In genomic region chr11:21024521-21024920, GRCm38 (mm10) we compare ENCODE assay signal across 13 mouse cellular contexts.
A peak's percentile ranks its signal among the peaks of the same experiment; 100 is the strongest.
DNase-seq lines count a peak whose midpoint lies in the region; ATAC-seq and TF ChIP-seq lines count a peak whose summit lies in the region.
"Had no signal": no experiment of that assay in that cellular context is flagged by ENCODE, and none has a peak within 500 bp of the region (broad histone marks: within the 10 kb centered on the region; RNA-seq: fewer than 3 reads in every experiment).

No protein-coding gene starts in this region.

- TF ChIP-seq EP300 in CH12.LX (IDR thresholded peaks at IDR 0.05; ENCODE audit: low read length) = no peak

- H3K9ac ChIP-seq in CH12.LX (ENCODE audit: insufficient read depth, low read depth) = no peak overlapping the region
- no peak overlapping the region for H3K9ac ChIP-seq in midbrain, embryonic 13.5 days (replicated peaks)
- H3K9ac ChIP-seq in kidney, embryonic 14.5 days (ENCODE audit: low read depth, low read length) = no peak overlapping the region
- H3K9ac ChIP-seq: forebrain, embryonic 15.5 days had no signal

- no peak for TF ChIP-seq CTCF in layer of hippocampus, adult 2 months (conservative IDR thresholded peaks at IDR 0.05)
- TF ChIP-seq CTCF in CH12.LX (conservative IDR thresholded peaks at IDR 0.05 in 1 of 2, IDR thresholded peaks at IDR 0.05 in 1 of 2; ENCODE audit: low read depth in 2 of 2, low read length in 2 of 2) = no peak

- no peaks in the 10 kb centered on the region for H3K79me2 ChIP-seq in CH12.LX (replicated peaks; ENCODE audit: control insufficient read depth, extremely low read depth, insufficient read depth, poor library complexity, severe bottlenecking)

- no peak for TF ChIP-seq RAD21 in CH12.LX (IDR thresholded peaks at IDR 0.05; ENCODE audit: low read depth, low read length)

- TF ChIP-seq POLR2A in CH12.LX (IDR thresholded peaks at IDR 0.05; ENCODE audit: low read depth, low read length) = no peak

- H3K36me3 ChIP-seq in CH12.LX (replicated peaks in 1 of 2; ENCODE audit: control insufficient read depth in 1 of 2, insufficient read depth in 1 of 2, low read length in 1 of 2) = no peaks in the 10 kb centered on the region
- no peaks in the 10 kb centered on the region for H3K36me3 ChIP-seq in midbrain, embryonic 13.5 days
- H3K36me3 ChIP-seq in kidney, embryonic 14.5 days (ENCODE audit: control insufficient read depth, insufficient read depth, low read length) = no peaks in the 10 kb centered on the region
- H3K36me3 ChIP-seq: forebrain, embryonic 15.5 days; hindbrain, embryonic 10.5 days had no signal

- peaks cover 5% of the 10 kb centered on the region for H3K9me3 ChIP-seq in CH12.LX (replicated peaks; ENCODE audit: low read length)
- no peaks in the 10 kb centered on the region for H3K9me3 ChIP-seq in midbrain, embryonic 13.5 days
- no peaks in the 10 kb centered on the region for H3K9me3 ChIP-seq in kidney, embryonic 14.5 days (ENCODE audit: control insufficient read depth, low read length)
- H3K9me3 ChIP-seq: forebrain, embryonic 15.5 days had no signal

- peaks cover 0 to 38% of the 10 kb centered on the region in 2 experiments; a peak in 2 of 4 replicates for H3K4me1 ChIP-seq in CH12.LX (ENCODE audit: control insufficient read depth in 1 of 2, insufficient read depth in 2 of 2)
- H3K4me1 ChIP-seq in midbrain, embryonic 13.5 days (replicated peaks) = no peaks in the 10 kb centered on the region
- H3K4me1 ChIP-seq in kidney, embryonic 14.5 days (ENCODE audit: control insufficient read depth, insufficient read depth, low read length) = no peaks in the 10 kb centered on the region
- H3K4me1 ChIP-seq: hindbrain, embryonic 10.5 days had no signal

- H3K27me3 ChIP-seq in CH12.LX (replicated peaks) = no peaks in the 10 kb centered on the region
- no peaks in the 10 kb centered on the region for H3K27me3 ChIP-seq in midbrain, embryonic 13.5 days
- no peaks in the 10 kb centered on the region for H3K27me3 ChIP-seq in kidney, embryonic 14.5 days (ENCODE audit: control insufficient read depth, insufficient read depth, low read length)
- H3K27me3 ChIP-seq: forebrain, embryonic 15.5 days had no signal

- no peak overlapping the region for H3K4me2 ChIP-seq in CH12.LX (ENCODE audit: insufficient read depth, low read depth, poor library complexity, severe bottlenecking)
- H3K4me2 ChIP-seq in midbrain, embryonic 13.5 days (replicated peaks) = no peak overlapping the region
- no peak overlapping the region for H3K4me2 ChIP-seq in kidney, embryonic 14.5 days (replicated peaks; ENCODE audit: low read depth, low read length)
- H3K4me2 ChIP-seq: forebrain, embryonic 15.5 days; heart, embryonic 11.5 days had no signal

- ATAC-seq in granulocyte monocyte progenitor cell, adult 5-6 weeks (replicated peaks; ENCODE audit: poor library complexity, severe bottlenecking) = peak; percentile 99
- ATAC-seq in monocyte, adult 5-6 weeks (replicated peaks; ENCODE audit: insufficient number of reproducible peaks, low FRiP score, low TSS enrichment, poor library complexity, severe bottlenecking) = peak; percentile 94
- no peak for ATAC-seq in midbrain, embryonic 13.5 days
- no peak for ATAC-seq in kidney, embryonic 14.5 days (ENCODE audit: low FRiP score, low TSS enrichment)
- ATAC-seq: forebrain, embryonic 15.5 days had no signal

- 72% methylated on average over 2 of the region's 2 CpGs for WGBS in midbrain, embryonic 13.5 days
- 51% methylated on average over 2 of the region's 2 CpGs for WGBS in kidney, embryonic 14.5 days

- no peak for DNase-seq in layer of hippocampus, adult 2 months (ENCODE audit: low spot score in 2 of 2)
- DNase-seq in layer of hippocampus, postnatal 25 days (ENCODE audit: extremely low spot score in 1 of 2, low spot score in 1 of 2) = no peak
- peak; percentile 48 for DNase-seq in CH12.LX (ENCODE audit: extremely low read depth)
- DNase-seq: adrenal gland, postnatal 10 days; cerebellum, adult 9-10 months; kidney, postnatal 25 days had no signal

- H3K4me3 ChIP-seq in layer of hippocampus, adult 2 months = no peak overlapping the region
- H3K4me3 ChIP-seq in CH12.LX (replicated peaks in 1 of 3; ENCODE audit: low read depth in 2 of 3, low read length in 2 of 3, poor library complexity in 1 of 3) = no peak overlapping the region
- H3K4me3 ChIP-seq in midbrain, embryonic 13.5 days (replicated peaks) = no peak overlapping the region
- no peak overlapping the region for H3K4me3 ChIP-seq in kidney, embryonic 14.5 days (ENCODE audit: low read length)
- H3K4me3 ChIP-seq: forebrain, embryonic 15.5 days; hindbrain, embryonic 10.5 days had no signal

- in situ Hi-C loops in CH12.LX (cut with MboI; ENCODE audit: low pct_ligation_motif_present, low pct_unique_long_range_greater_than_20kb, low sequenced_read_pairs) = no loop called here

- dilution Hi-C loops in CH12.LX (cut with MboI; ENCODE audit: extremely low pct_ligation_motif_present, extremely low pct_unique_long_range_greater_than_20kb, low sequenced_read_pairs) = no loop called here

- peak overlapping the region; percentile 11; the same call in 1 of the 2 replicates for H3K27ac ChIP-seq in layer of hippocampus, adult 2 months
- H3K27ac ChIP-seq in CH12.LX (ENCODE audit: insufficient read depth, low read depth) = no peak overlapping the region
- no peak overlapping the region for H3K27ac ChIP-seq in midbrain, embryonic 13.5 days
- no peak overlapping the region for H3K27ac ChIP-seq in kidney, embryonic 14.5 days (ENCODE audit: low read depth, low read length)
- H3K27ac ChIP-seq: forebrain, embryonic 15.5 days; hindbrain, embryonic 10.5 days had no signal

TF ChIP-seq in CH12.LX, 34 proteins besides CTCF, POLR2A, EP300 and RAD21:
- TF ChIP-seq BHLHE40 (IDR thresholded peaks at IDR 0.05; ENCODE audit: low read depth, low read length) = no peak
- TF ChIP-seq SMC3 (IDR thresholded peaks at IDR 0.05; ENCODE audit: low read depth, low read length) = no peak
- TF ChIP-seq MAFK (IDR thresholded peaks at IDR 0.05; ENCODE audit: insufficient replicate concordance, low read length) = no peak
- TF ChIP-seq PAX5 (IDR thresholded peaks at IDR 0.05; ENCODE audit: low read length) = no peak
- TF ChIP-seq KAT2A (IDR thresholded peaks at IDR 0.05; ENCODE audit: insufficient replicate concordance, low read length) = no peak
- TF ChIP-seq MAX (IDR thresholded peaks at IDR 0.05; ENCODE audit: low read length) = no peak
- TF ChIP-seq ETS1 (conservative IDR thresholded peaks at IDR 0.05; ENCODE audit: low read depth, low read length) = no peak
- TF ChIP-seq E2F4 (IDR thresholded peaks at IDR 0.05; ENCODE audit: insufficient replicate concordance, low read depth, low read length) = no peak
- TF ChIP-seq ZC3H11A (IDR thresholded peaks at IDR 0.05; ENCODE audit: low read depth, low read length) = no peak
- TF ChIP-seq MEF2A (IDR thresholded peaks at IDR 0.05; ENCODE audit: borderline replicate concordance, low read depth, low read length) = no peak
- TF ChIP-seq IRF4 (IDR thresholded peaks at IDR 0.05; ENCODE audit: low read depth, low read length) = no peak; the same call in 1 of the 2 replicates

Comparison
In these comparisons a context has a peak if more than half of its experiments do, and no peak if none do; other contexts are left out.
1. ATAC-seq: peak in granulocyte monocyte progenitor cell, adult 5-6 weeks (single experiment) and monocyte, adult 5-6 weeks (single experiment); none in midbrain, embryonic 13.5 days (single experiment) and kidney, embryonic 14.5 days (single experiment).